Mouse (Mus musculus) neural tube, embryonic 15.5 days (tissue): ENCODE data around the gene Apbb2. TPM values are rescaled to one million over a fixed set of nuclear protein-coding genes. Genes with fewer than 3 reads are reported as not detected.

Source experiments
- ATAC-seq: fragments of 200-750 bp; cut with Nextera tagmentation; 2 replicates; pipeline ENCODE4 v1.8.0; 2017; ENCODE audit warnings: mild to moderate bottlenecking, moderate TSS enrichment, moderate library complexity; ENCODE audit not compliant: low FRiP score
- H3K27ac ChIP-seq: fragments of 300-500 bp; sonication (generic); replicated peaks from 2 replicates; pipeline ENCODE4 v1.5.1; 2015; ENCODE audit warnings: mild to moderate bottlenecking, inconsistent platforms
- H3K27me3 ChIP-seq: fragments of 300-500 bp; sonication (generic); replicated peaks from 2 replicates; pipeline ENCODE4 v1.6.1; 2015; ENCODE audit warnings: inconsistent platforms
- H3K36me3 ChIP-seq: fragments of 300-500 bp; sonication (generic); 2 replicates; pipeline ENCODE4 v1.6.1; 2015; ENCODE audit warnings: inconsistent platforms
- H3K4me1 ChIP-seq: fragments of 300-500 bp; sonication (generic); 2 replicates; pipeline ENCODE4 v1.6.1; 2015; ENCODE audit warnings: inconsistent platforms
- H3K4me2 ChIP-seq: fragments of 300-500 bp; sonication (generic); 2 replicates; pipeline ENCODE4 v1.6.1; 2015; ENCODE audit warnings: inconsistent platforms, mild to moderate bottlenecking, moderate library complexity
- H3K4me3 ChIP-seq: fragments of 300-500 bp; sonication (generic); replicated peaks from 2 replicates; pipeline ENCODE4 v1.5.1; 2015; ENCODE audit warnings: mild to moderate bottlenecking, inconsistent platforms
- H3K9ac ChIP-seq: fragments of 300-500 bp; sonication (generic); replicated peaks from 2 replicates; pipeline ENCODE4 v1.6.1; 2015; ENCODE audit warnings: mild to moderate bottlenecking, inconsistent platforms
- H3K9me3 ChIP-seq: fragments of 300-500 bp; sonication (generic); replicated peaks from 2 replicates; pipeline ENCODE4 v1.6.1; 2016; ENCODE audit warnings: inconsistent platforms
- WGBS: fragments of 180-500 bp; shearing (Covaris S2); methylation state at CpG from one replicate; pipeline ENCODE4 v1.1.7; 2015; ENCODE audit warnings: mixed read lengths; 5-methylcytosine and 5-hydroxymethylcytosine counted together
- polyA plus RNA-seq: library from polyadenylated mRNA; unstranded; fragments of >200 nt; fragmentation: Nextera tagmentation; extraction: Ambion mirVana; gene quantifications from 2 replicates; pipeline ENCODE4 v1.2.1, GENCODE M21; 2015

Apbb2 gene
- polyA plus RNA-seq, 1 experiment from 2014 or later: 118 TPM

DNA sequence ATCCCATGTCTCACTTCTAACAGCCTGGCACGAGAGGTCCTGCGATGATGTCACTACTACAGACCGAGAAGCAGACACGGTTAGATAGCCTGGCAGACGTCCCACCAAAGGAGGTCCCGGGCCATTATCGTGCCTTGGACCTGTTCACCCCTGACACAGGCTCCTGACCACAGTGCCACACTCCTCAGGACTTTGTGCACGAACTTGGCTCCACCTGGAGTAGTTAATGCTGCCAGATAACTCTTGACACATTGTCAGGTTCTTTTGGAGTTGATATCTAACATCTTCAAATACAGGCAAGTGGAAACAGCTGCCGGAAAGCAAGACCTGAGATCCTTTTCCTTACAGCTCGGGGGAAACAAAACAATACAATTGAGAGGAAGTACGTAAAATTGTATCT lies 148.9 kb downstream of the Apbb2 start:
- 87% methylated on average over 11 of the region's 11 CpGs for WGBS
- H3K9ac ChIP-seq: no peak overlapping the region
- no peaks in the 10 kb centered on the region for H3K27me3 ChIP-seq
- H3K4me1 ChIP-seq: peaks cover 5% of the 10 kb centered on the region; the same call in 1 of the 2 replicates
- no peak overlapping the region for H3K4me3 ChIP-seq
- H3K9me3 ChIP-seq: no peaks in the 10 kb centered on the region
- H3K27ac ChIP-seq: no peak overlapping the region
- no peaks in the 10 kb centered on the region for H3K36me3 ChIP-seq
- no peak overlapping the region for H3K4me2 ChIP-seq
- ATAC-seq: no peak

DNA sequence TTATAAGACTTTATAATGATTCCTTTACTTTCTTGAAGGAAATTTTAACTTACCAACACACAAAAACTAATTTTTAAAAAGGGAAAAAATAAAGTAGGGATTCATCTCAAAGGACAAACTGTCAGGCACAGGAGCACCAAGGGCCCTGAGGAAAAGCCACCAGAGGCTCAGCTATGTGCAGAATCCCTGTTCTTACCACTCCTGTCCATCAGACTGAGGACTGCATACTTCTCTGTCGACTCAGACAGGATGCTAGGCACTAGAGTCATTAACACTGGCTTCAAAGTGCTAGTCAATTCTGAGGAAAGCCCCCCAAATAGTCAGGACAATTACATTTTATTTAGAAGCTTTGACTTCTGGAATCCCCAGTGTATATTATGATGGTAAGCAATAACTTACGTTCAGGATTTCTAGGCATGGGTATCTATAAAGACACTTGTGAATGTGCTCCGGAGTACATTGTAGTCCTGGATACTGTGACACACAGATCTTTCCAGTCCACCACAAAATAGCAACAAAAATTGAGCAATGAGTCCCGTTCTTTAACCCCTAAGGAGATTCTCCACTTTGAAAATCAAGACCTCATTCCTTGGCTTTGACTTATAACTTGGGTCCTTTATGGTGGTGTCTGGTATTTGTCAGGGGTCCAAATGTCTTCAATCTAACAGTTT lies 150.1 kb downstream of the Apbb2 start:
- no peaks in the 10 kb centered on the region for H3K9me3 ChIP-seq
- WGBS: 79% methylated on average over 4 of the region's 4 CpGs
- no peak overlapping the region for H3K4me2 ChIP-seq
- H3K9ac ChIP-seq: no peak overlapping the region
- no peak overlapping the region for H3K27ac ChIP-seq
- no peak overlapping the region for H3K4me3 ChIP-seq
- H3K36me3 ChIP-seq: no peaks in the 10 kb centered on the region
- H3K4me1 ChIP-seq: peaks cover 7% of the 10 kb centered on the region; the same call in 1 of the 2 replicates
- no peak for ATAC-seq
- H3K27me3 ChIP-seq: no peaks in the 10 kb centered on the region

DNA sequence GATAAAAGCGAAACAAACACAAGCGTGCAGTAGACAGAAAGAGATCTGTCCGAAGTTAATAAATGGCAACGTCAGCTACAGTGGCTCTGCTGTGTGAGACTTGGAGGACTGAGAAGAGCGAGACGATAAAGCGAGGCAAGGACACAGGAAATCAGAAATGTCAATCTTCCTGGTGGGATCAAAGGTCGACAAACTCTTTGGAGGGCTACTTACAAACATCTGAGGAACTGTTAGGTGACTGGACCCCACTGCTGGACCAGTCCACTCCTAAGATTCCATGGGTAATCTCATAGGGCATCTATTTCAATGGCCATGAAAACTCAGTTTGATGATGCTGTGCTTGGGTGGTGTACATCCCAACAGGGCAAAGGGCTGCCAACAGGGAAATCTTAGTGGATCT lies 155.9 kb downstream of the Apbb2 start:
- 0 out of 2 replicates have a peak, but pooled peaks cover 5% of the 10 kb centered on the region for H3K4me1 ChIP-seq
- H3K4me2 ChIP-seq: no peak overlapping the region
- 65% methylated on average over 8 of the region's 8 CpGs for WGBS
- ATAC-seq: no peak
- 0 out of 2 replicates have a peak, but pooled peaks cover 2% of the 10 kb centered on the region for H3K36me3 ChIP-seq
- H3K27ac ChIP-seq: no peak overlapping the region
- H3K9me3 ChIP-seq: no peaks in the 10 kb centered on the region
- H3K4me3 ChIP-seq: no peak overlapping the region
- H3K27me3 ChIP-seq: no peaks in the 10 kb centered on the region
- no peak overlapping the region for H3K9ac ChIP-seq

DNA sequence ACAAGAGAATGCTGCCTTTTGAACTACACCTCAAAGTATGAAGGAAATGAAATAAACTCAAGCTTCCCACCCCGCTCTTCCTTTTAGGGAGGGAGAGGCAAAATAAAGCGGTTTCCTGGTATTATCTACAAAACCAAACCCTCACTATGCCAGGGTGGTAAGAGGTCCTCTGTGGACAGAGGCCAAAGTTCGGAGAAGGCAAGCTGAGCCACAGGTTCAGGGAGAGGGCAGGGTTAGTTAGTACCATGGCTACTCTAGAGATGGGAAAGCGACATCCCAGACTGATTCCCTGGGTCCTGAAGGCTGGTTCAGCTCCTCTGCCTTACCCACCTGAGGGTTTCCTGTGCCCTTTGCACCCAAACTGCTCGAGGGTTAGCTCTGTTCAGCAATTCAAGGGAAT lies 159.7 kb downstream of the Apbb2 start:
- 84% methylated on average over 5 of the region's 5 CpGs for WGBS

DNA sequence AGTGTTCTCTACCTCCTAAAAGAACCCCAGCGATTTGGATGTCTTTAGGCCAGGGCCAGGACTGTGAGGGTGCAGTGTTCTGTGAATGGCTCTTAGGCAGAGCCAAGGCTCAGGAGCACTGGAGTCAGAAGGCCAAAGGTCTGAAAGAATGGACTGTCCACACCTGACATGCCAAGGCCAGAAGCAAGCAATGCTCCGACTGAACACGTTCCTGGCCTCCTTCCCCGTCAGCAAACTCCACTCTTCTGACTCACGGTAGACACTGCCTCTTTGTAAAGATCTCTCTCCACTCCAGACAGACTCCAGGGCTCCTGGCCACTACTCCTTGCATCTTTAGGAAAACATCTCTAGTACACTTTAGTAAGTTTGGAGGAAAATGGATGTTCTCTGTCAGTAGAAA lies 163.3 kb downstream of the Apbb2 start:
- 92% methylated on average over 5 of the region's 5 CpGs for WGBS
- H3K4me1 ChIP-seq: peaks cover 6% of the 10 kb centered on the region
- H3K9me3 ChIP-seq: no peaks in the 10 kb centered on the region
- H3K9ac ChIP-seq: no peak overlapping the region
- H3K27ac ChIP-seq: no peak overlapping the region
- H3K27me3 ChIP-seq: no peaks in the 10 kb centered on the region
- H3K4me3 ChIP-seq: no peak overlapping the region
- no peak overlapping the region for H3K4me2 ChIP-seq
- peaks cover 10% of the 10 kb centered on the region; the same call in 1 of the 2 replicates for H3K36me3 ChIP-seq
- no peak for ATAC-seq

More for the DNA sequence above, 159.7 kb downstream of the Apbb2 start:
- H3K4me1 ChIP-seq: 0 out of 2 replicates have a peak, but pooled peaks cover 2% of the 10 kb centered on the region
- H3K9ac ChIP-seq: no peak overlapping the region
- H3K9me3 ChIP-seq: no peaks in the 10 kb centered on the region
- H3K4me3 ChIP-seq: no peak overlapping the region
- H3K4me2 ChIP-seq: no peak overlapping the region
- no peaks in the 10 kb centered on the region for H3K27me3 ChIP-seq
- 0 out of 2 replicates have a peak, but pooled peaks cover 2% of the 10 kb centered on the region for H3K36me3 ChIP-seq
- no peak overlapping the region for H3K27ac ChIP-seq
- ATAC-seq: no peak

DNA sequence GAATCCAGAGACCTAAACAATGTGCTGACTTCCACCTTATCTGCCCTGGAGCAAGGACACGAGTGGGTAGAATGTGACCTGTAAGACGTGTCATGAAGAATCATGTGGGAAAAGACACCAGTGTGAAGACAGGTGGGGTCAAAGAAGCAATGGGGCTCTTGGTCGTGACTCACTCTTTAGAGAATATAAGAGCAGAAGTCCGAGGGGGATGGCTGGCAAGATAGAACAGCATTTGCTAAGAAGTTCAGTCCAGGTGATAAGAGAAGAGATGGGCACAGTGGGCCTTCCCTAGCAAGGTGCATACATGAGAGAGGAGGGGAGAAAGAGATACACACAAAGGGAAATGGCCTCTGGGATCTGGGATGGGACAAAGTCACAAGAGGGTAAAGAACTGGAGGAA lies 163.8 kb downstream of the Apbb2 start:
- 90% methylated on average over 4 of the region's 4 CpGs for WGBS

DNA sequence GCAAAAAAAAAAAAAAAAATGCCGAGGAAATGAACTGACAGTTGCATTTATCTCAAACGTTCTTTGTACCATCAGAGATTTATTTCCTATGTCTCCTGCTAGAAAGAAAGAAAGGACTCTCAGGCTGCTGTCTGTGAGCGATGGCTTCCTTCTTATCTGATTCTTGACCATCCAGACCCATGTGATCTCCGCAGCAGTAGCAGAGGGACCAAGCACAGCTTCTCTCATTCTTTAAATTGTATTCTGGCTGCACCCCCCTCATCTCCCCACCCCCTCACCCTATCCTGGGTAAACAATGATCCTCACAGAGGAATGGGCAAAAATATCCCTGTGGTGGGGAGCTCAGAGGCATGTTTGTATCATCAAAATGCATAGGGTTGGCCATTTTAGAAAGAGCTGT lies 165.5 kb downstream of the Apbb2 start:
- peaks cover 6% of the 10 kb centered on the region for H3K4me1 ChIP-seq
- peaks cover 8% of the 10 kb centered on the region; the same call in 1 of the 2 replicates for H3K36me3 ChIP-seq
- no peak overlapping the region for H3K9ac ChIP-seq
- 40% methylated on average over 4 of the region's 4 CpGs for WGBS
- H3K4me3 ChIP-seq: no peak overlapping the region
- H3K4me2 ChIP-seq: no peak overlapping the region
- H3K27ac ChIP-seq: peak overlapping the region; percentile 14; the same call in 1 of the 2 replicates
- ATAC-seq: no peak
- H3K27me3 ChIP-seq: no peaks in the 10 kb centered on the region
- no peaks in the 10 kb centered on the region for H3K9me3 ChIP-seq

More for the DNA sequence above, 163.8 kb downstream of the Apbb2 start:
- H3K9me3 ChIP-seq: no peaks in the 10 kb centered on the region
- H3K27ac ChIP-seq: no peak overlapping the region
- H3K36me3 ChIP-seq: peaks cover 8% of the 10 kb centered on the region; the same call in 1 of the 2 replicates
- no peak for ATAC-seq
- no peak overlapping the region for H3K9ac ChIP-seq
- no peak overlapping the region for H3K4me3 ChIP-seq
- H3K27me3 ChIP-seq: no peaks in the 10 kb centered on the region
- H3K4me2 ChIP-seq: no peak overlapping the region
- H3K4me1 ChIP-seq: peaks cover 6% of the 10 kb centered on the region

DNA sequence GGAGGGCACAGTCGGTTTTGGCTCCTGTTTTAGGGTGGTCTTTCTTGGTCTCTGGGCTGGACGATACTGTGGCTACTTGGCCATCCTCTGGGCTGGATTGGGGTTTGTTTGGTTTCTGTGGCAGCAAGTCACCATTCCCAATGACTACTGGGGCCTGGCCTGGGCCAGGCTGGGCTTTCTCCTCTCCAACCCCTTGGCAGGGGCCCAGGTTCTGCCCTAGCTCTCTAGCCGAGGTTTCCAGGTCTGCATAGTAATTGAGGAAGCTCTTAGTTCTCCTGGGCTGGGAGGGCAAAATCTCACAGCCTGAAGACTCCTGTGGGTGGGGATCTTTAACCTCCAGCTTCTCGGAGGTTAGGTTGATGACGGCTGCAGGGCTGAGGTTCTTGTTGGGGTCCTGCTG lies 167.0 kb downstream of the Apbb2 start:
- H3K4me3 ChIP-seq: no peak overlapping the region
- no peaks in the 10 kb centered on the region for H3K27me3 ChIP-seq
- no peak overlapping the region for H3K27ac ChIP-seq
- H3K9me3 ChIP-seq: no peaks in the 10 kb centered on the region
- no peak for ATAC-seq
- no peak overlapping the region for H3K9ac ChIP-seq
- H3K4me2 ChIP-seq: no peak overlapping the region
- peaks cover 8% of the 10 kb centered on the region; the same call in 1 of the 2 replicates for H3K36me3 ChIP-seq
- WGBS: 83% methylated on average over 5 of the region's 5 CpGs
- H3K4me1 ChIP-seq: peaks cover 8% of the 10 kb centered on the region

DNA sequence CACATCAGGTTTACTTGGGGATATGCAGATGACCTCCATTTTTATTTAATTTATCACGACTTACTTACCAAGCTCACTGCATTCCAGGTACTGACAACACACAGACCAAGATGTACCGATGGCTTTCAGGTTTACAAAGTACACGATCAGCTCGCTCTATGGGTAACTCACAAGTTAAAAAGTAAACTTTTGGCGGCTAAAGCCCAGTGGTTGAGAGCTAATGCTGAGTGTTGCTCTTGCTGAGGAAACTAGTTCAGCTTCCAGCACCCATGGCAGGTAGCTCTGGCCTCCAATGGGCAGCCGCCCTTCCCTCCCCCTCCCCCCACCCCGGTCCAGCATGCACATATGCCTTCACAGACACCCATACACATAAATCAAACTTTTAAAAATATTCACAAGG lies 173.1 kb downstream of the Apbb2 start:
- 95% methylated on average over 7 of the region's 7 CpGs for WGBS
- no peaks in the 10 kb centered on the region for H3K27me3 ChIP-seq

DNA sequence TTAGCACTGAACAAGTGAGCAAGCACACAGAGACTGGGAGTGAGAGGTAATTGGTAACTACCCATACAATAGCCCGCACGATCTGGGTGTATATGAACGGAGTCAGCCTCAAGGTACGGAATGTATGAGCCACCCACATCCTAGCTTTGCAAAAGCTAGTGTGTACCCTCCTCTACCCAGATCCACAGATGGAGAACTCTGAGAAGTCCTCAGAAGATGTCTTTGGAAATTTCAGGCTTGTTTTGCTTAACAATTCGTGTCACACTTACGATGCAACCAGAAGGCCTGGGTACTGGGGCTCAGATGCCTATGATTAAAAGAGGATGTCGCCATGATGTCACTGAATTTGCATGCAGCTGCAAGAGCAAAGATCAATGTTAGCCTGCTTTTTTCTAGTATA lies 176.3 kb downstream of the Apbb2 start:
- Histone ChIP-seq H3K9ac (no peak overlapping the region), H3K4me1 (peaks cover 8% of the 10 kb centered on the region; the same call in 1 of the 2 replicates), H3K4me3 (no peak overlapping the region), H3K36me3 (no peaks in the 10 kb centered on the region), H3K4me2 (no peak overlapping the region), H3K27ac (no peak overlapping the region), H3K27me3 (no peaks in the 10 kb centered on the region), H3K9me3 (no peaks in the 10 kb centered on the region)
- WGBS: 79% methylated on average over 7 of the region's 7 CpGs
- ATAC-seq: no peak

More for the DNA sequence above, 173.1 kb downstream of the Apbb2 start:
- H3K4me2 ChIP-seq: no peak overlapping the region
- H3K27ac ChIP-seq: no peak overlapping the region
- ATAC-seq: no peak
- H3K36me3 ChIP-seq: no peaks in the 10 kb centered on the region
- H3K4me3 ChIP-seq: no peak overlapping the region
- no peak overlapping the region for H3K9ac ChIP-seq
- H3K4me1 ChIP-seq: peaks cover 8% of the 10 kb centered on the region; the same call in 1 of the 2 replicates
- H3K9me3 ChIP-seq: no peaks in the 10 kb centered on the region

DNA sequence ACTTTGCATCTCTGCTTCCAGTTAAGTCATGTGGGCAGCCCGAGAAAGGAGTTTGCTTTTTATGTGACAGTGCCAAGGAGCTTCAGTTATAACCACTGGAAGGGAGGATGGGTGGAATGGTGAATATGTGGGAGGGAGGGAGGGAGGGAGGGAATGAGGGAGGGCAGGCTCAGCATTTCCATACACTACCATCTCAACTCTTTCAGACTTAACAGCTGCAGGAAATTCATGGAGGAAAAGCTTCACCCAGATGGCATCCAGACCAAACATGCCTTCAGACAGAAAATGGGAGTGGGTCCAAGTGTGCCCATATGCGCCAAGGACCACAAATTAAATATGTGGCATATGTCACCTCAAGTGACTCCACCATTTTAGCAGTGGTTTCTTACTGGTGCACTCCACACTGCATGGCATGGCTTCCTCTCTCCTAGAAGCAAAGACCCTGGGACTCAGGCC lies 181.8 kb downstream of the Apbb2 start:
- H3K27ac ChIP-seq: no peak overlapping the region
- no peaks in the 10 kb centered on the region for H3K9me3 ChIP-seq
- H3K27me3 ChIP-seq: no peaks in the 10 kb centered on the region
- H3K9ac ChIP-seq: no peak overlapping the region
- 83% methylated on average over 2 of the region's 2 CpGs for WGBS
- H3K4me2 ChIP-seq: no peak overlapping the region
- H3K4me3 ChIP-seq: no peak overlapping the region
- no peaks in the 10 kb centered on the region for H3K36me3 ChIP-seq
- H3K4me1 ChIP-seq: no peaks in the 10 kb centered on the region
- no peak for ATAC-seq

DNA sequence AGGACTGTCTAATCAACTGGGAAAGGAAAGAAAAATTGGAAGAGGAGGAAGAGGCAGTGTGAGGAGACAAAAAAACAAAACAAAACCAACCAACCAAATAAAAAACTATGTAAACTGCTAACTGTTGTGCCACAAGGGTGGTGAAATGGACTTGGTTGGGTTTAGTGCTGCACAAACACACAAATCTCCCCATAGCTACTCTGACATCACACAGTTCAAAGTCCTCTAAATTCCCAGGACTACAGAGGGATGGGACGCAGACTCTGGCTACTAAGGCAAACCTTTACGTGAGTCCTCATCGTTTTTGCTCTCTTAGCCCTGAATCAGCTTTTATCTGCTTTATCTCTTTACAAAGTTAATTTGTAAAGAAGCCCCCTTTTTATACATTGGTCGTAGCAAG lies 183.4 kb downstream of the Apbb2 start:
- no peak overlapping the region for H3K4me3 ChIP-seq
- no peak overlapping the region for H3K4me2 ChIP-seq
- H3K27ac ChIP-seq: no peak overlapping the region
- ATAC-seq: no peak
- no peaks in the 10 kb centered on the region for H3K36me3 ChIP-seq
- H3K9me3 ChIP-seq: no peaks in the 10 kb centered on the region
- no peaks in the 10 kb centered on the region for H3K27me3 ChIP-seq
- 95% methylated on average over 4 of the region's 4 CpGs for WGBS
- H3K9ac ChIP-seq: no peak overlapping the region
- no peaks in the 10 kb centered on the region for H3K4me1 ChIP-seq
